Mouse (Mus musculus) brain, embryonic 14.5 days (tissue): ENCODE results near the gene Tbc1d14.

Experiments used
- CTCF ChIP-seq: fragments of 200-500 bp; IDR thresholded peaks from 2 replicates; pipeline ENCODE4 v1.5.1; 2012; ENCODE audit warnings: inconsistent platforms, mild to moderate bottlenecking, moderate library complexity, borderline replicate concordance; ENCODE audit not compliant: insufficient read depth, insufficient read length; ENCODE audit errors: extremely low read depth
- POLR2A ChIP-seq: fragments of 200-500 bp; IDR thresholded peaks from 2 replicates; pipeline ENCODE4 v1.6.1; 2012; ENCODE audit warnings: mild to moderate bottlenecking, inconsistent platforms, borderline replicate concordance; ENCODE audit not compliant: poor library complexity, insufficient read depth, insufficient read length, severe bottlenecking; ENCODE audit errors: extremely low read depth

DNA sequence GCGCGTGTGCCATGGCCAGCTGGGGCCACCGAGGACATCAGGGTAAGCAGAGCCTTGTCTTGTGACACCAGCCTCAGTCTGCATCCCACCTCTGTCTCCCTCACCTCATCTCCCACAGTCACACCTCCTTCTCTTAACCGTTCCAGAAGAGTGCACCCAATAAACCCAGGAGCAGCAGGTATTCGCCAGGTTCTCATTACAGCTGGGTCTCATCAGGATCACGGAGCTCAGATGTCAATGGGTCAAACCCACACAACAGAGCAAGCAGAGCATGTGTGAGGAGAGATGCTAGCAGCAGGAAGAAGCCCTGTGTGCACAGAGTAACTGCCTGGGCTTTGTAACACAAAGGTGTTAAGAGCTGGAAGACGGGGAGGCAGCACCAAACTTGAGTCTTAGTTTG lies 13.1 kb downstream of the Tbc1d14 start:
- no peak for TF ChIP-seq CTCF
- TF ChIP-seq POLR2A: no peak
